Mouse (Mus musculus) G1E (cell line): ENCODE results near the gene Zfp541.

Experiments
- CTCF ChIP-seq: IDR thresholded peaks from 2 replicates; pipeline ENCODE4 v1.5.1; 2012; ENCODE audit warnings: low read depth, low read length, inconsistent platforms, mixed read lengths
- GATA1 ChIP-seq: IDR thresholded peaks from 2 replicates; pipeline ENCODE4 v1.6.1; 2012; ENCODE audit warnings: borderline replicate concordance, low read length, inconsistent platforms, mixed read lengths
- GATA2 ChIP-seq: IDR thresholded peaks from 2 replicates; pipeline ENCODE4 v1.6.1; 2012; ENCODE audit warnings: low read depth, low read length, inconsistent platforms, borderline replicate concordance
- POLR2AphosphoS5 ChIP-seq: IDR thresholded peaks from 2 replicates; pipeline ENCODE4 v1.6.1; 2012; ENCODE audit warnings: low read depth, low read length, inconsistent platforms; ENCODE audit not compliant: insufficient replicate concordance
- TAL1 ChIP-seq: conservative IDR thresholded peaks from 2 replicates; pipeline ENCODE4 v1.6.1; 2012; ENCODE audit warnings: low read depth, low read length, inconsistent platforms, mixed read lengths

GRCm38 (mm10) chr7:16119569-16120261 is 58.1 kb downstream of the Zfp541 start, which contains the start of gene Kptn:
- TF ChIP-seq CTCF (peak; percentile 85), GATA1 (no peak), POLR2AphosphoS5 (no peak), TAL1 (no peak), GATA2 (no peak)
